Mouse (Mus musculus) G1E (cell line): ENCODE results near the gene H2-Q7.
"Not testable (repeated sequence)": the region's sequence is repeated elsewhere in the genome, so short reads cannot be mapped to it uniquely, and the experiment has no call there.

Experiments used
- CTCF ChIP-seq: IDR thresholded peaks from 2 replicates; pipeline ENCODE4 v1.5.1; 2012; ENCODE audit warnings: low read depth, low read length, inconsistent platforms, mixed read lengths
- GATA1 ChIP-seq: IDR thresholded peaks from 2 replicates; pipeline ENCODE4 v1.6.1; 2012; ENCODE audit warnings: borderline replicate concordance, low read length, inconsistent platforms, mixed read lengths
- POLR2AphosphoS5 ChIP-seq: IDR thresholded peaks from 2 replicates; pipeline ENCODE4 v1.6.1; 2012; ENCODE audit warnings: low read depth, low read length, inconsistent platforms; ENCODE audit not compliant: insufficient replicate concordance
- TAL1 ChIP-seq: conservative IDR thresholded peaks from 2 replicates; pipeline ENCODE4 v1.6.1; 2012; ENCODE audit warnings: low read depth, low read length, inconsistent platforms, mixed read lengths

GRCm38 (mm10) chr17:35420206-35420810 lies 18.6 kb upstream of the H2-Q7 start:
- peak; percentile 83 for TF ChIP-seq CTCF
- not testable (repeated sequence) for TF ChIP-seq GATA1, POLR2AphosphoS5, TAL1
